Mouse (Mus musculus) thymus, postnatal 0 days (tissue): ENCODE measurements around the gene Spg7. TPM values are rescaled to one million over a fixed set of nuclear protein-coding genes. Genes with fewer than 3 reads are reported as not detected.
"Not testable (repeated sequence)": the region's sequence is repeated elsewhere in the genome, so short reads cannot be mapped to it uniquely, and the experiment has no call there.

ENCODE experiments used
- DNase-seq: peaks from one replicate; pipeline ENCODE4 v3.0.0-alpha.2; 2015; ENCODE audit warnings: low spot score
- polyA plus RNA-seq: library from polyadenylated mRNA; unstranded; fragments of >200 nt; fragmentation: Nextera tagmentation; extraction: Ambion mirVana; gene quantifications from 2 replicates; pipeline ENCODE4 v1.2.1, GENCODE M21; 2015

The Spg7 gene
- polyA plus RNA-seq, 1 experiment from 2014 or later, result 49.5 TPM

GRCm38 (mm10) chr8:123097786-123098584, 35.2 kb downstream of the Spg7 start:
- no peak for DNase-seq

DNA sequence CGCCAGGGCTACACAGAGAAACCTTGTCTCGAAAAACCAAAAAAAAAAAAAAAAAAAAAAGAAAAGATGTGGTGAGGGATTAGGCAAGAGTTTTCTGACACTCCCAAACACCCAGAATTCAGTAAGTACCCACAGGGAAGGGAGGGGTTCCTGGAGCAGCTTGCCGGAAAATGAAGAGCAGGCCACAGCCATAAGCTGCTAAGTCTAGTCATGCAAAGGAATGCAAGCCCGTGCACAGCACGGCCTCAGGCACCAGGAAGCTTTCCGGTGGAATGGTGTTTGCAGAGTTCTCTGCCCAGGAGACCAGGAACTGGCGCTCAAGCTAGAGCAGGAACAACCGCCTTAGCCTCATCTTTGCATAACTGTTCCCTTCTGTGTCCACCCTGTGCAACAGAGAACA, 37.5 kb downstream of the Spg7 start:
- DNase-seq, result no peak

GRCm38 (mm10) chr8:123101244-123101643, 38.5 kb downstream of the Spg7 start:
- DNase-seq, result no peak

- DNase-seq, result peak; percentile 93
Measured at GRCm38 (mm10) chr8:123101735-123102685, 39.3 kb downstream of the Spg7 start, which contains the start of gene Rpl13. Gene Rpl13, plus strand, starts transcription at chr8:123102350.

DNA sequence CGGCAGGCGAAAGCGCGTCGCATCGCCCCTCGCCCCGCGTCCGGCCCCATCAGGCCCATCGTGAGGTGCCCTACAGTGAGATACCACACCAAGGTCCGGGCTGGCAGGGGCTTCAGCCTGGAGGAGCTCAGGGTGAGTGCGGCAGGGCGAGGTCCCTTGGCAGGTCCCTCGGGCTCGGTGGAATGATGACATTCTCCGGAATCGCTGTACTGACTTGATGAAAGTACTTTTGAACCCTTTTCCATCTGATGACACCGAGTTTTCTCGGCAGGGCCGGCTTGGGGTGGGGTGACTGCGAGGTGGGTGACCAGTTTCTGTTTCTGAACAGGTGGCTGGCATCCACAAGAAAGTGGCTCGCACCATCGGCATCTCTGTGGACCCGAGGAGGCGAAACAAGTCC, 40.1 kb downstream of the Spg7 start:
- not testable (repeated sequence) for DNase-seq

- no peak for DNase-seq
Measured at GRCm38 (mm10) chr8:123103285-123103684, 40.5 kb downstream of the Spg7 start.

DNA sequence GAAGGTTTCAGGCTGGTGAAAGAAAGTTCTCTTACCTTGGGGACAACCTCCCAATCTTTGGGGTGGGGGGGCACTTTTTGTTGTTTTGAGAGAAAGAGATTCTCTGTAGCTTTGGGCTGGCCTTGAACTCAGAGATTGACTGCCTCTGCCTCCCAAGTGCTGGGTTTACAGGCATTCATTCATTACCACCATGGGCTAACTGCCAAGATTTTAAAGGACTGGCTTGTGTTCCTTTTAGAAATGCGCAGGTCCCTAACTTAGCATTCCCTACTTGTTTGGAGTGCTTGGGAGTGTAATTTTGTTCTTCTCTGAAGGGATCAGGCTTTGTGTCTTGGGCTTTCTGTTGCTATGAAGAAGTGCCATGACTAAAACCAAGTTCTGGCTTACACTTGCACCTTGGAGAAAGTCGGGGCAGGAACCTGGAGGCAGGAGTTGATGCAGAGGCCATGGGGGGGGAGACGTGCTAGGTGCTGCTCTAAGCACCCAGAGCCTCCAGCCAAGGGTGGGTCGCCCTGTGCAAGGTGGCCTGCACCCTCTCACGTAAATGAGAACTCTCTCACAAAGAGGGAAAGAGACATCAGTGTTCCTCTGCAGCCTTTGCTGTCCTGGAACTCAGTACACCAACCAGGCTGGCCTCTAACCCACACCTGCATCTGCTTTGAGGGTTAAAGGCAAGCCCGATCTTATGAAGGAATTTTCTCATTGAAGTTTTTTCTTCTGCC, 41.5 kb downstream of the Spg7 start:
- no peak for DNase-seq

GRCm38 (mm10) chr8:123105553-123106326, 43.0 kb downstream of the Spg7 start:
- peak; percentile 68 for DNase-seq

GRCm38 (mm10) chr8:123106531-123106930, 43.8 kb downstream of the Spg7 start:
- no peak for DNase-seq

DNA sequence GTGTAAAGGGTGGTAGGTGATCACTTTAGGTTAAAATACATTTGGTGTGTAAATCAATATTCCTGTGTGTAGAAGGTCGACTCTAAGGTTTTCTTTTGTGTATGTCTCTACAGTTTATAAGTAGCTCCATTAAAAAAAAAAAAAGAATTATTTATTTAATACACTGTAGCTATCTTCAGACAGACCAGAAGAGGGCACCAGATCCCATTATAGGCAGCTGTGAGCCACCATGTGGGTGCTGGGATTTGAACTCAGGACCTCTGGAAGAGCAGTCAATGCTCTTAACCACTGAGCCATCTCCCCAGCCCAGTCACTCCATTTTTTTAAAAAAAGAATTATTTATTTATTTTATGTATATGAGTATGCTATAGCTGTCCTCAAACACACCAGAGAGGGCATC, 45.3 kb downstream of the Spg7 start:
- no peak for DNase-seq

DNA sequence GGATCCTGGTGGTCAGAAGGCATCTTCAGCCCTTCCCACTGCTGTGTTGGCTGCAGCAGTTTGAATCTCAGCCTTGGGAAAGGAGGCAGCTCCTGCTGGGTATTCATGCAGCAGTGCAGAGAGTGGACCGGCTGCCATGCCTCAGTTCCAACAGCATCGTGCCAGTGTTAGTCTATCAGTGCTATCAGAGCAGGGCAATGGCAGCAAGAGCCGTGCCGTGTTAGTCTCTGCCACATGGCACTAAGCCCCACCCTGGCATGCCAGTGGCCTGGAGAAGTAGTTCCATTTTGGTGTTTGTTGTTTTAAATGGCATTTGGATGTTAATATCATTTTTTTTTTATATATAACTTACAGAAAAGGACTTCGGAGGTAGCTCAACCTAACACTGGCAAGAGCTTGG, 46.2 kb downstream of the Spg7 start:
- DNase-seq, result no peak

DNA sequence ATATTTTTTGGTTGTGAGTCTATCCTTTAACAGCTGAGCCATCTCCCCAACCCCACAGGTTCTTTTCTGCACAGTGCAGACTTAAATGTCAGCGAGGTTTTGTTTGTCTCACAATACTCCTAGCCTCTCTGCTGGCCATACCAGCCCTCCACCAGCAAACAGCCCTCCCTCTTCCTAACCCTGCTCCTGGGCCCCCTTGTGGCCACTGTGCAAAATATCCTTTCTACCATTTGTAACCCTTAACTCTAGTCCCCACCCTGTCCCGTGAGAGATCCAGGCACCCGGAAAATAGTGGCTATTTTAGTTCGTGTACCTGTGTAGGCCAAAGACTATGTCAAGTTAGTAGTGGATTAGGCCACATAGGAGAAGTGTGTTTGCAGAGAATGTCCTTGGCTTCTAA, 47.9 kb downstream of the Spg7 start:
- peak; percentile 71 for DNase-seq

GRCm38 (mm10) chr8:123112892-123113291, 50.1 kb downstream of the Spg7 start:
- DNase-seq, result no peak

- no peak for DNase-seq
Measured at GRCm38 (mm10) chr8:123113908-123114469, 51.2 kb downstream of the Spg7 start.

GRCm38 (mm10) chr8:123114644-123115043, 51.9 kb downstream of the Spg7 start:
- DNase-seq, result no peak

- DNase-seq, result no peak
Measured at GRCm38 (mm10) chr8:123117127-123117731, 54.5 kb downstream of the Spg7 start, which contains the start of gene Cpne7. Gene Cpne7, plus strand, starts transcription at chr8:123117374.

DNA sequence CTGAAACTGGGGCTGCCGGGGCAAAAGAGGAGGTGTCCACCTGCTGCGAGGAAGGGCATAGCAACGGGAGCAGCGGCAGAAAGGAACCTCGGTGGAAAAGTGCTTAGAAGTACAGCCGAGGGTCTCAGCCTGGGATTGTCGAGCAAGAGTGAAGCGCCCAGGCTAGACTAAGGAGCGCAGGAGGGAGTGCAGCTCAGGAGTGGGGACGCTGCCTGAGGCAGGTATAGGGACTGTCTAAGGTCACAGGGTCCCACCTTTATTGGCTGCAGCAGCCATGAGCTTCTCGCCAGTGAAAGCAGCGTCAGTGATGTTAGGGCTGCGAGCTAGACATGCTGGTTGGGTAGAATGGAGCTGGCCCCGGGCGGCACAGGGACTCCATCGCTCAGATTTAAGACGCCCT, 55.0 kb downstream of the Spg7 start:
- DNase-seq, result no peak

- no peak for DNase-seq
Measured at GRCm38 (mm10) chr8:123122059-123122458, 59.3 kb downstream of the Spg7 start.

GRCm38 (mm10) chr8:123122670-123123069, 59.9 kb downstream of the Spg7 start:
- DNase-seq, result no peak
